Mouse (Mus musculus): Measurements from ENCODE around the gene Grap. TPM values are rescaled to one million over a fixed set of nuclear protein-coding genes. Genes with fewer than 3 reads are reported as not detected.
"Not testable (repeated sequence)": the region's sequence is repeated elsewhere in the genome, so short reads cannot be mapped to it uniquely, and the experiment has no call there.

The Grap gene
- total RNA-seq, 2 experiments from 2014 or later: 2.0 to 2.7 TPM

- no peak for DNase-seq (ENCODE audit: low spot score)
Measured at GRCm38 (mm10) chr11:61638764-61639536, 14.1 kb upstream of the Grap start.

GRCm38 (mm10) chr11:61639601-61640177 lies 13.4 kb upstream of the Grap start:
- no peak for DNase-seq (ENCODE audit: low spot score)

- not testable (repeated sequence) for DNase-seq (ENCODE audit: low spot score)
Measured at GRCm38 (mm10) chr11:61640585-61640984, 12.5 kb upstream of the Grap start.

GRCm38 (mm10) chr11:61642106-61642505 lies 11.0 kb upstream of the Grap start:
- no peak for DNase-seq (ENCODE audit: low spot score)

- no peak for DNase-seq (ENCODE audit: low spot score)
Measured at GRCm38 (mm10) chr11:61643184-61643961, 9.7 kb upstream of the Grap start.

- DNase-seq (ENCODE audit: low spot score): no peak
Measured at GRCm38 (mm10) chr11:61644576-61645326, 8.3 kb upstream of the Grap start.

GRCm38 (mm10) chr11:61645357-61645857 lies 7.7 kb upstream of the Grap start:
- no peak for DNase-seq (ENCODE audit: low spot score)

GRCm38 (mm10) chr11:61646499-61647039 lies 6.5 kb upstream of the Grap start:
- no peak for DNase-seq (ENCODE audit: low spot score)

- no peak for DNase-seq (ENCODE audit: low spot score)
Measured at GRCm38 (mm10) chr11:61647110-61647910, 5.8 kb upstream of the Grap start.

- DNase-seq (ENCODE audit: low spot score): peak; percentile 14
Measured at GRCm38 (mm10) chr11:61647956-61648748, 4.9 kb upstream of the Grap start.

GRCm38 (mm10) chr11:61648749-61649115 lies 4.3 kb upstream of the Grap start:
- DNase-seq (ENCODE audit: low spot score): no peak

GRCm38 (mm10) chr11:61649163-61649580 lies 3.9 kb upstream of the Grap start:
- no peak for DNase-seq (ENCODE audit: low spot score)

- DNase-seq (ENCODE audit: low spot score): no peak
Measured at GRCm38 (mm10) chr11:61649626-61650025, 3.4 kb upstream of the Grap start.

GRCm38 (mm10) chr11:61650470-61651265 lies 2.4 kb upstream of the Grap start:
- DNase-seq (ENCODE audit: low spot score): no peak

GRCm38 (mm10) chr11:61652216-61652615 lies 849 bp upstream of the Grap start:
- no peak for DNase-seq (ENCODE audit: low spot score)

GRCm38 (mm10) chr11:61653568-61653967 lies 503 bp downstream of the Grap start:
- DNase-seq (ENCODE audit: low spot score): no peak

- no peak for DNase-seq (ENCODE audit: low spot score)
Measured at GRCm38 (mm10) chr11:61654786-61655311, 1.8 kb downstream of the Grap start.

- DNase-seq (ENCODE audit: low spot score): no peak
Measured at GRCm38 (mm10) chr11:61655649-61656048, 2.6 kb downstream of the Grap start.

Measured in gastrocnemius, adult 18-20 months (tissue).